Mouse (Mus musculus): Measurements from ENCODE around the gene Ndufaf7. TPM values are rescaled to one million over a fixed set of nuclear protein-coding genes. Genes with fewer than 3 reads are reported as not detected.

Ndufaf7 gene
- polyA plus RNA-seq, 1 experiment, result 27.7 TPM

- WGBS, result 15% methylated on average over 26 of the region's 26 CpGs
- no peaks in the 10 kb centered on the region; the same call in 1 of the 2 replicates for H3K4me1 ChIP-seq (ENCODE audit: control insufficient read depth, insufficient read depth, low read length)
- peak overlapping the region; percentile 35; the same call in 1 of the 2 replicates for H3K27ac ChIP-seq (ENCODE audit: control insufficient read depth, insufficient read depth, low read depth, low read length, poor library complexity)
- no peak for TF ChIP-seq POLR2A (IDR thresholded peaks at IDR 0.05; ENCODE audit: borderline replicate concordance, control insufficient read depth, low read depth, low read length)
- TF ChIP-seq CTCF (IDR thresholded peaks at IDR 0.05; ENCODE audit: control insufficient read depth, insufficient read depth, low read length), result no peak
- peak overlapping the region; percentile 95 for H3K4me3 ChIP-seq (replicated peaks; ENCODE audit: control insufficient read depth, low read depth, low read length)
Measured at GRCm38 (mm10) chr17:78937229-78937853, 405 bp downstream of the Ndufaf7 start.

- WGBS, result 26% methylated on average over 4 of the region's 4 CpGs
- Histone ChIP-seq H3K27ac (ENCODE audit: control insufficient read depth, insufficient read depth, low read depth, low read length, poor library complexity) (no peak overlapping the region; the same call in 1 of the 2 replicates), H3K4me3 (replicated peaks; ENCODE audit: control insufficient read depth, low read depth, low read length) (no peak overlapping the region), H3K4me1 (ENCODE audit: control insufficient read depth, insufficient read depth, low read length) (no peaks in the 10 kb centered on the region; the same call in 1 of the 2 replicates)
- TF ChIP-seq POLR2A (IDR thresholded peaks at IDR 0.05; ENCODE audit: borderline replicate concordance, control insufficient read depth, low read depth, low read length) (no peak), CTCF (IDR thresholded peaks at IDR 0.05; ENCODE audit: control insufficient read depth, insufficient read depth, low read length) (no peak)
Measured at GRCm38 (mm10) chr17:78938927-78939326, 2.0 kb downstream of the Ndufaf7 start.

GRCm38 (mm10) chr17:78942579-78942978 lies 5.6 kb downstream of the Ndufaf7 start:
- TF ChIP-seq CTCF (IDR thresholded peaks at IDR 0.05; ENCODE audit: control insufficient read depth, insufficient read depth, low read length) (no peak), POLR2A (IDR thresholded peaks at IDR 0.05; ENCODE audit: borderline replicate concordance, control insufficient read depth, low read depth, low read length) (no peak)
- no peaks in the 10 kb centered on the region; the same call in 1 of the 2 replicates for H3K4me1 ChIP-seq (ENCODE audit: control insufficient read depth, insufficient read depth, low read length)
- no peak overlapping the region for H3K4me3 ChIP-seq (replicated peaks; ENCODE audit: control insufficient read depth, low read depth, low read length)
- H3K27ac ChIP-seq (ENCODE audit: control insufficient read depth, insufficient read depth, low read depth, low read length, poor library complexity), result no peak overlapping the region
- 87% methylated on average over 11 of the region's 11 CpGs for WGBS

GRCm38 (mm10) chr17:78951225-78951624 lies 14.3 kb downstream of the Ndufaf7 start:
- Histone ChIP-seq H3K27ac (ENCODE audit: control insufficient read depth, insufficient read depth, low read depth, low read length, poor library complexity) (no peak overlapping the region), H3K4me3 (replicated peaks; ENCODE audit: control insufficient read depth, low read depth, low read length) (no peak overlapping the region), H3K4me1 (ENCODE audit: control insufficient read depth, insufficient read depth, low read length) (no peaks in the 10 kb centered on the region)
- WGBS, result 73% methylated on average over 5 of the region's 5 CpGs
- TF ChIP-seq POLR2A (IDR thresholded peaks at IDR 0.05; ENCODE audit: borderline replicate concordance, control insufficient read depth, low read depth, low read length), result no peak
- no peak for TF ChIP-seq CTCF (IDR thresholded peaks at IDR 0.05; ENCODE audit: control insufficient read depth, insufficient read depth, low read length)

- no peak overlapping the region for H3K4me3 ChIP-seq (replicated peaks; ENCODE audit: control insufficient read depth, low read depth, low read length)
- no peak overlapping the region for H3K27ac ChIP-seq (ENCODE audit: control insufficient read depth, insufficient read depth, low read depth, low read length, poor library complexity)
- 68% methylated on average over 5 of the region's 5 CpGs for WGBS
- TF ChIP-seq CTCF (IDR thresholded peaks at IDR 0.05; ENCODE audit: control insufficient read depth, insufficient read depth, low read length), result no peak
- no peak for TF ChIP-seq POLR2A (IDR thresholded peaks at IDR 0.05; ENCODE audit: borderline replicate concordance, control insufficient read depth, low read depth, low read length)
- no peaks in the 10 kb centered on the region for H3K4me1 ChIP-seq (ENCODE audit: control insufficient read depth, insufficient read depth, low read length)
Measured at GRCm38 (mm10) chr17:78952070-78952469, 15.1 kb downstream of the Ndufaf7 start.

GRCm38 (mm10) chr17:78953240-78953639 lies 16.3 kb downstream of the Ndufaf7 start:
- Histone ChIP-seq H3K4me3 (replicated peaks; ENCODE audit: control insufficient read depth, low read depth, low read length) (no peak overlapping the region), H3K27ac (ENCODE audit: control insufficient read depth, insufficient read depth, low read depth, low read length, poor library complexity) (no peak overlapping the region), H3K4me1 (ENCODE audit: control insufficient read depth, insufficient read depth, low read length) (no peaks in the 10 kb centered on the region)
- WGBS, result 86% methylated on average over 8 of the region's 8 CpGs
- TF ChIP-seq POLR2A (IDR thresholded peaks at IDR 0.05; ENCODE audit: borderline replicate concordance, control insufficient read depth, low read depth, low read length), result no peak
- no peak for TF ChIP-seq CTCF (IDR thresholded peaks at IDR 0.05; ENCODE audit: control insufficient read depth, insufficient read depth, low read length)

GRCm38 (mm10) chr17:78959473-78959872 lies 22.5 kb downstream of the Ndufaf7 start:
- no peak for TF ChIP-seq CTCF (IDR thresholded peaks at IDR 0.05; ENCODE audit: control insufficient read depth, insufficient read depth, low read length)
- no peak for TF ChIP-seq POLR2A (IDR thresholded peaks at IDR 0.05; ENCODE audit: borderline replicate concordance, control insufficient read depth, low read depth, low read length)
- WGBS, result 73% methylated on average over 6 of the region's 6 CpGs
- no peak overlapping the region for H3K4me3 ChIP-seq (replicated peaks; ENCODE audit: control insufficient read depth, low read depth, low read length)
- no peaks in the 10 kb centered on the region for H3K4me1 ChIP-seq (ENCODE audit: control insufficient read depth, insufficient read depth, low read length)
- H3K27ac ChIP-seq (ENCODE audit: control insufficient read depth, insufficient read depth, low read depth, low read length, poor library complexity), result no peak overlapping the region

GRCm38 (mm10) chr17:78964387-78964786 lies 27.5 kb downstream of the Ndufaf7 start:
- WGBS, result 85% methylated on average over 1 of the region's 1 CpGs

More at GRCm38 (mm10) chr17:78964387-78964786, 27.5 kb downstream of the Ndufaf7 start:
- TF ChIP-seq CTCF (IDR thresholded peaks at IDR 0.05; ENCODE audit: control insufficient read depth, insufficient read depth, low read length) (no peak), POLR2A (IDR thresholded peaks at IDR 0.05; ENCODE audit: borderline replicate concordance, control insufficient read depth, low read depth, low read length) (no peak)
- Histone ChIP-seq H3K4me1 (ENCODE audit: control insufficient read depth, insufficient read depth, low read length) (peaks cover 3% of the 10 kb centered on the region; the same call in 1 of the 2 replicates), H3K4me3 (replicated peaks; ENCODE audit: control insufficient read depth, low read depth, low read length) (no peak overlapping the region), H3K27ac (ENCODE audit: control insufficient read depth, insufficient read depth, low read depth, low read length, poor library complexity) (no peak overlapping the region)
